Comparison of ENCODE assay signal across 8 mouse cellular contexts in the genomic region with DNA sequence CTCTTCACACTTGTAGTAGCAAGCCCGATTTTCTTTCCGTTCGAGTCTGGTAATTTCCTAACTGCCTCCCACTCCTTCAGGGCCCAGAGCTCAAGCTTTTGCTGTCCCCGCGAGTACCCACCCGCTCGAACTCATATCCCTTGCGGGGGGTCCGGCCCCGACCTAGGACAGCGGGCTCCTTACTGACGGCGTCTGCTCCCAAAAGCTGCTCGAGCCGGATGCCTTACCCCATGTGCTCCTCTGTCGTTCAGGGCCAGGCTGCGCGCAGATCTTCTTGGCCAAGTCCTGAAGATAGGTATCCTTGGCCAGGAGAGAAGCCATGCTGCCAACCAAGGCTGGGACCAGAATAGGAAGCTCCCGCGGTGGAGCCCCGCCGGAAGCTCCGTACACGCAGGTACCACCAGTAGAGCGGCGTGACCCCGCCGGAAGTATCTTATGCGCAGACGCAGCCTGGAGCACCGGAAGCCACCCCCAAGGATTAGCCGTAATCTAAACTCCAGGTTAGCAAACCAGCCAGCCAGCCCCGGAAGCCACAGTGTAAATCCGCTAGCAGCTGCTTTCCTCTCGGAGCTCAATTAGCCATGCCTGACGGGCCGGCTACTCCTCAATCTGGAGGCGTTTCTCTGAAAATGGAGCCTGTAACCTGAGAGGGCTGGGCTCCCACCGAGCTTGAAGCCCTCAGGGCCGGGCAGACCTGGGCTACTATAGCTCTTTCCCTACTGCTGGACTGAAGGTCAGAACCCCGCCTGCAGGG. TPM values are rescaled to one million over a fixed set of nuclear protein-coding genes. Genes with fewer than 3 reads are reported as not detected.
A peak's percentile ranks its signal among the peaks of the same experiment; 100 is the strongest.
DNase-seq lines count a peak whose midpoint lies in the region; ATAC-seq and TF ChIP-seq lines count a peak whose summit lies in the region.

A gene (minus strand): TSS at position 413 of the 754 bp plus-strand sequence.

- POLR2A ChIA-PET in Patski (lab: Charles Lee) = interaction anchor here (2.0 kb wide), 1 partner anchor 9 kb away, joined by 10 read pairs; no protein-coding TSS in a partner anchor

- peak within 1 kb of the TSS; percentile 75 for H3K4me2 ChIP-seq in hindbrain, embryonic 13.5 days

- in situ Hi-C loops in Patski (cut with MboI; ENCODE audit: low pct_unique_long_range_greater_than_20kb) = loop anchor here (25.0 kb wide), 1 partner anchor 465 kb away; a partner anchor contains a TSS

- CTCF ChIA-PET in Patski (lab: Charles Lee) = interaction anchor here (1.2 to 2.4 kb wide), 3 partner anchors 14 to 256 kb away, joined by 3 to 11 read pairs (median 3); no protein-coding TSS in a partner anchor

- H3K9me3 ChIP-seq in hindbrain, embryonic 13.5 days = no peaks in the 10 kb centered on the region

- WGBS in hindbrain, embryonic 13.5 days = under 1% methylated on average over 41 of the region's 41 CpGs

- H3K4me3 ChIP-seq in hindbrain, embryonic 13.5 days = peak within 1 kb of the TSS; percentile 64

- DNase-seq in Patski (ENCODE audit: low read depth, low spot score) = peak; percentile 87
- DNase-seq in cerebellum, postnatal 14 days = peak; percentile 94
- DNase-seq in frontal cortex, postnatal 14 days (ENCODE audit: low spot score in 2 of 2) = peak; percentile 93 to 94
- peak; percentile 82 to 87 for DNase-seq in layer of hippocampus, postnatal 25 days (ENCODE audit: extremely low spot score in 1 of 2, low spot score in 1 of 2)
- DNase-seq in lung, postnatal 25 days (ENCODE audit: low spot score) = peak; percentile 97
- DNase-seq in retina, embryonic 14.5 days (ENCODE audit: low spot score) = peak; percentile 97
- DNase-seq in thymus, postnatal 4 days = peak; percentile 93

- H3K27me3 ChIP-seq in Patski = no peaks in the 10 kb centered on the region
- no peaks in the 10 kb centered on the region for H3K27me3 ChIP-seq in hindbrain, embryonic 13.5 days

- H3K9ac ChIP-seq in hindbrain, embryonic 13.5 days = peak within 1 kb of the TSS; percentile 83

- no peak for TF ChIP-seq CTCF in Patski (IDR thresholded peaks at IDR 0.05)

- peak within 1 kb of the TSS; percentile 92 for H3K27ac ChIP-seq in hindbrain, embryonic 13.5 days

- ATAC-seq in Patski = peak; percentile 84
- ATAC-seq in hindbrain, embryonic 13.5 days (ENCODE audit: low FRiP score) = peak; percentile 95

- peaks cover 63% of the 10 kb centered on the region for H3K36me3 ChIP-seq in hindbrain, embryonic 13.5 days

- peaks cover 32% of the 10 kb centered on the region for H3K4me1 ChIP-seq in hindbrain, embryonic 13.5 days (replicated peaks)

RNA-seq across cellular contexts. Expression of the gene that starts here (rescaled TPM):
- 25.2 TPM for polyA plus RNA-seq in Patski (2021)
- polyA plus RNA-seq in hindbrain, embryonic 13.5 days (2015; fragmentation: Nextera tagmentation; extraction: Ambion mirVana) = 28.2 and 29.5 TPM in 2 replicates
- total RNA-seq in layer of hippocampus, postnatal 25 days (2021) = 10 to 100 TPM; 25.1 to 26.4 TPM

Comparison
In these comparisons a context has a peak if more than half of its experiments do, and no peak if none do; other contexts are left out.
1. Peak in every context shown above with its lines: DNase-seq, ATAC-seq, H3K4me3 ChIP-seq and H3K27ac ChIP-seq.